Mouse (Mus musculus) lung, postnatal 0 days (tissue): Measurements from ENCODE around the gene Ptcra.

Experiments
- CTCF ChIP-seq: IDR thresholded peaks from 2 replicates; pipeline ENCODE4 v1.5.1; 2016; ENCODE audit warnings: antibody characterized with exemption, mild to moderate bottlenecking
- EP300 ChIP-seq: IDR thresholded peaks from 2 replicates; pipeline ENCODE4 v1.6.1; 2016; ENCODE audit warnings: antibody characterized with exemption, mild to moderate bottlenecking, control low read depth

DNA sequence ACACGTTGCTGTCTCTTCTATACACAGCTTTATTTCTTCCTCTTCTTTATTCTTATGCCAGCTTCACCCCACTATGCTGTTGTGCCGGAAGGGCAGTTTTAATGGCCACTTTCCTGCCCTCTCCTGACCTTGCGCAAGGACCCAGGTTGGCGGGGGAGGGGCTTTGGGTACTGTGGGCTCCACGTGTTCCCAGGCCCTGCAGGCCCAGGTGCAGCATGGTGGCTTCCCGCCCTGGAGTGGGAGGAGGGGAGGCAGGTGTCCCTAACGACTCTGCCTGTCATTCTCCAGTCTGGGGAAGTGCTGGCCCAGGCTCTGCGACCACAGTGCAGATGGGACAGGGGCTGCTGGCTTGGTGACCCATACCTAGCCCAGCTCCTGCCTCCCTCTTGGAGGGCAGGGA is 4.4 kb upstream of the Ptcra start:
- TF ChIP-seq CTCF, result no peak
- TF ChIP-seq EP300, result no peak
